Mouse (Mus musculus) liver, embryonic 13.5 days (tissue): ENCODE results near the gene Trim56. TPM values are rescaled to one million over a fixed set of nuclear protein-coding genes. Genes with fewer than 3 reads are reported as not detected.
"Not testable (repeated sequence)": the region's sequence is repeated elsewhere in the genome, so short reads cannot be mapped to it uniquely, and the experiment has no call there.

ENCODE experiments used
- ATAC-seq: fragments of 200-750 bp; cut with Nextera tagmentation; 2 replicates; pipeline ENCODE4 v1.8.0; 2017; ENCODE audit warnings: low read depth, mild to moderate bottlenecking, moderate number of reproducible peaks, moderate library complexity
- DNase-seq: peaks from one replicate; pipeline ENCODE4 v3.0.0; 2022
- H3K27ac ChIP-seq: fragments of 300-500 bp; sonication (generic); 2 replicates; pipeline ENCODE4 v1.5.1; 2015; ENCODE audit warnings: moderate library complexity, mild to moderate bottlenecking, inconsistent platforms
- H3K27me3 ChIP-seq: fragments of 300-500 bp; sonication (generic); 2 replicates; pipeline ENCODE4 v1.6.1; 2015; ENCODE audit warnings: mild to moderate bottlenecking, inconsistent platforms
- H3K36me3 ChIP-seq: fragments of 300-500 bp; sonication (generic); 2 replicates; pipeline ENCODE4 v1.6.1; 2015; ENCODE audit warnings: mild to moderate bottlenecking, inconsistent platforms
- H3K4me1 ChIP-seq: fragments of 300-500 bp; sonication (generic); replicated peaks from 2 replicates; pipeline ENCODE4 v1.6.1; 2015; ENCODE audit warnings: inconsistent platforms
- H3K4me2 ChIP-seq: fragments of 300-500 bp; sonication (generic); 2 replicates; pipeline ENCODE4 v1.6.1; 2015; ENCODE audit warnings: inconsistent platforms, mild to moderate bottlenecking, moderate library complexity
- H3K4me3 ChIP-seq: fragments of 300-500 bp; sonication (generic); replicated peaks from 2 replicates; pipeline ENCODE4 v1.5.1; 2015; ENCODE audit warnings: mild to moderate bottlenecking, inconsistent platforms
- H3K9ac ChIP-seq: fragments of 300-500 bp; sonication (generic); 2 replicates; pipeline ENCODE4 v1.6.1; 2015; ENCODE audit warnings: mild to moderate bottlenecking, inconsistent platforms
- H3K9me3 ChIP-seq: fragments of 300-500 bp; sonication (generic); replicated peaks from 2 replicates; pipeline ENCODE4 v1.6.1; 2016; ENCODE audit warnings: inconsistent platforms
- WGBS: fragments of 180-500 bp; shearing (Covaris S2); methylation state at CpG from one replicate; pipeline ENCODE4 v1.1.7; 2015; ENCODE audit not compliant: insufficient replicate concordance; 5-methylcytosine and 5-hydroxymethylcytosine counted together
- polyA plus RNA-seq: library from polyadenylated mRNA; unstranded; fragments of >200 nt; fragmentation: Nextera tagmentation; extraction: Ambion mirVana; gene quantifications from 2 replicates; pipeline ENCODE4 v1.2.1, GENCODE M21; 2015

Gene Trim56
- polyA plus RNA-seq, 1 experiment from 2014 or later = 8.4 TPM

- Histone ChIP-seq H3K4me1 (peaks cover 23% of the 10 kb centered on the region), H3K9ac (no peak overlapping the region), H3K27ac (no peak overlapping the region), H3K4me3 (no peak overlapping the region), H3K27me3 (no peaks in the 10 kb centered on the region), H3K36me3 (no peaks in the 10 kb centered on the region), H3K4me2 (no peak overlapping the region), H3K9me3 (no peaks in the 10 kb centered on the region)
- DNase-seq (no peak), ATAC-seq (peak; percentile 52; the same call in 1 of the 2 replicates)
- WGBS = 32% methylated on average over 4 of the region's 4 CpGs
Observed at GRCm38 (mm10) chr5:137123516-137123915, 7.5 kb upstream of the Trim56 start.

- no peaks in the 10 kb centered on the region for H3K36me3 ChIP-seq
- 11% methylated on average over 14 of the region's 14 CpGs for WGBS
- H3K4me1 ChIP-seq = peaks cover 24% of the 10 kb centered on the region
- H3K9me3 ChIP-seq = no peaks in the 10 kb centered on the region
- no peak overlapping the region for H3K27ac ChIP-seq
- DNase-seq (peak; percentile 68), ATAC-seq (peak; percentile 69)
- no peak overlapping the region for H3K4me2 ChIP-seq
- no peak overlapping the region for H3K4me3 ChIP-seq
- no peak overlapping the region for H3K9ac ChIP-seq
- no peaks in the 10 kb centered on the region for H3K27me3 ChIP-seq
Observed at GRCm38 (mm10) chr5:137122686-137123193, 6.7 kb upstream of the Trim56 start.

DNA sequence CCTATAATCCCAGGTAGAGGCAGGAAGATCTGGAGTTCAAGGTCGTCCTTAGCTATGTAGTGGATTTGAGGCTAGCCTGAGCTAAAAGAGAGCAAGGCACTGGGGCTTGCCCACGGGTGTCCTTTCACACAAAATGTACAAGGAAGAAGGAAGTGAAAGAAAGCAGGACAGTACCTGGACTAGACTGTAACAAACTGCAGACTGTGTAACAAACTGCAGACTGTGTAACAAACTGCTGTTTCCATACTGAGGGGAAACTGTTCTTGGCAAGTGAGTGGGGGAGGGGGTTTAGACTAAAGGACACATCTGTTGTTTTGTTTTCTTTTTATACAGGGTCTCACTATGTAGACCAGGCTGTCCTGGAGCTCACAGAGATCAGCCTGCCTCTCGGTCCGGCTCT is 5.3 kb upstream of the Trim56 start:
- ATAC-seq (no peak), DNase-seq (no peak)
- H3K27me3 ChIP-seq = no peaks in the 10 kb centered on the region
- H3K27ac ChIP-seq = no peak overlapping the region
- H3K9ac ChIP-seq = no peak overlapping the region
- H3K9me3 ChIP-seq = 0 out of 2 replicates have a peak, but pooled peaks cover 5% of the 10 kb centered on the region
- peaks cover 39% of the 10 kb centered on the region for H3K4me1 ChIP-seq
- H3K36me3 ChIP-seq = no peaks in the 10 kb centered on the region
- H3K4me2 ChIP-seq = no peak overlapping the region
- H3K4me3 ChIP-seq = no peak overlapping the region
- WGBS = 64% methylated on average over 4 of the region's 4 CpGs

DNA sequence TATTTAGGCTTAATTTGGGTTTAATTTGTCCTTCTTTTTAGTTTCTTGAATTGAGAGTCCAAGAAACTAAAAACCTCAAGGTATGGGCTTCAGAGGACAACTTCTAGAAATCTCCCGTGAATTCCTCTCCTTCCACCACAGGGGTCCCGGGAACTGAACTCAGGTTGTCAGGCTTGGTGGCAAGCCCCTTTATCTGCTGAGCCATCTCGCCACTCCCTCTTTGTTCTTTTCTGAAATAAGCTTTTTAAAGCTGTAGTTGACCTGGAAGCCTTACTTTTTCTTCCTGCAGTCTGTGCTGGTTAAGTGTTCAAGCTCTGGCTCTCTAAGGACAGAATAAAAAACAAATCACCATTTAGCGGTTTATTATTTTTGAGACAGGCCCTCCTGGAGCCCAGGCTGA is 2.9 kb upstream of the Trim56 start:
- 76% methylated on average over 4 of the region's 4 CpGs for WGBS
- peaks cover 51% of the 10 kb centered on the region for H3K4me1 ChIP-seq

GRCm38 (mm10) chr5:137117994-137118393 is 2.0 kb upstream of the Trim56 start:
- not testable (repeated sequence) for H3K4me3 ChIP-seq, H3K27me3 ChIP-seq, H3K9ac ChIP-seq, ATAC-seq, DNase-seq, H3K27ac ChIP-seq, H3K4me2 ChIP-seq
- WGBS = 88% methylated on average over 3 of the region's 3 CpGs
- H3K9me3 ChIP-seq = peaks cover 26% of the 10 kb centered on the region
- peaks cover 42% of the 10 kb centered on the region for H3K4me1 ChIP-seq
- H3K36me3 ChIP-seq = peaks cover 23% of the 10 kb centered on the region

More for the DNA sequence above, 2.9 kb upstream of the Trim56 start:
- Histone ChIP-seq H3K27ac (no peak overlapping the region; the same call in 1 of the 2 replicates), H3K9ac (no peak overlapping the region), H3K9me3 (peaks cover 17% of the 10 kb centered on the region), H3K4me3 (no peak overlapping the region), H3K36me3 (peaks cover 14% of the 10 kb centered on the region), H3K4me2 (no peak overlapping the region), H3K27me3 (no peaks in the 10 kb centered on the region)
- ATAC-seq (no peak), DNase-seq (no peak)

- peaks cover 32% of the 10 kb centered on the region for H3K36me3 ChIP-seq
- peak overlapping the region; percentile 82 for H3K4me3 ChIP-seq
- 58% methylated on average over 2 of the region's 2 CpGs for WGBS
Observed at GRCm38 (mm10) chr5:137116987-137117386, 978 bp upstream of the Trim56 start.

GRCm38 (mm10) chr5:137114891-137115561 is 983 bp downstream of the Trim56 start:
- peak overlapping the region; percentile 82 for H3K4me3 ChIP-seq
- H3K4me1 ChIP-seq = peaks cover 38% of the 10 kb centered on the region
- peaks cover 51% of the 10 kb centered on the region for H3K36me3 ChIP-seq
- H3K27me3 ChIP-seq = no peaks in the 10 kb centered on the region
- peak overlapping the region; percentile 78 for H3K4me2 ChIP-seq
- ATAC-seq = no peak
- 52% methylated on average over 9 of the region's 9 CpGs for WGBS
- DNase-seq = no peak
- peak overlapping the region; percentile 91 for H3K9ac ChIP-seq
- peaks cover 54% of the 10 kb centered on the region for H3K9me3 ChIP-seq
- peak overlapping the region; percentile 96 for H3K27ac ChIP-seq

More at GRCm38 (mm10) chr5:137116987-137117386, 978 bp upstream of the Trim56 start:
- ATAC-seq (no peak), DNase-seq (no peak)
- Histone ChIP-seq H3K9ac (peak overlapping the region; percentile 91), H3K4me2 (peak overlapping the region; percentile 78), H3K27ac (peak overlapping the region; percentile 96), H3K9me3 (peaks cover 35% of the 10 kb centered on the region), H3K4me1 (peaks cover 38% of the 10 kb centered on the region), H3K27me3 (no peaks in the 10 kb centered on the region)

GRCm38 (mm10) chr5:137111542-137112408 is 4.2 kb downstream of the Trim56 start:
- H3K9ac ChIP-seq = no peak overlapping the region
- no peak overlapping the region for H3K27ac ChIP-seq
- H3K27me3 ChIP-seq = peaks cover 3% of the 10 kb centered on the region; the same call in 1 of the 2 replicates
- H3K36me3 ChIP-seq = peaks cover 54% of the 10 kb centered on the region
- ATAC-seq = no peak
- 75% methylated on average over 5 of the region's 5 CpGs for WGBS
- peaks cover 55% of the 10 kb centered on the region for H3K9me3 ChIP-seq
- no peak overlapping the region for H3K4me3 ChIP-seq
- peaks cover 29% of the 10 kb centered on the region for H3K4me1 ChIP-seq
- no peak overlapping the region for H3K4me2 ChIP-seq
- no peak for DNase-seq

- H3K9me3 ChIP-seq = peaks cover 55% of the 10 kb centered on the region
- H3K27me3 ChIP-seq = peaks cover 3% of the 10 kb centered on the region; the same call in 1 of the 2 replicates
- peaks cover 54% of the 10 kb centered on the region for H3K36me3 ChIP-seq
- DNase-seq = no peak
- peaks cover 33% of the 10 kb centered on the region for H3K4me1 ChIP-seq
- 88% methylated on average over 12 of the region's 12 CpGs for WGBS
- no peak overlapping the region for H3K9ac ChIP-seq
- H3K4me3 ChIP-seq = no peak overlapping the region
- H3K4me2 ChIP-seq = no peak overlapping the region
- no peak for ATAC-seq
- no peak overlapping the region for H3K27ac ChIP-seq
Observed at GRCm38 (mm10) chr5:137110863-137111262, 5.1 kb downstream of the Trim56 start.

DNA sequence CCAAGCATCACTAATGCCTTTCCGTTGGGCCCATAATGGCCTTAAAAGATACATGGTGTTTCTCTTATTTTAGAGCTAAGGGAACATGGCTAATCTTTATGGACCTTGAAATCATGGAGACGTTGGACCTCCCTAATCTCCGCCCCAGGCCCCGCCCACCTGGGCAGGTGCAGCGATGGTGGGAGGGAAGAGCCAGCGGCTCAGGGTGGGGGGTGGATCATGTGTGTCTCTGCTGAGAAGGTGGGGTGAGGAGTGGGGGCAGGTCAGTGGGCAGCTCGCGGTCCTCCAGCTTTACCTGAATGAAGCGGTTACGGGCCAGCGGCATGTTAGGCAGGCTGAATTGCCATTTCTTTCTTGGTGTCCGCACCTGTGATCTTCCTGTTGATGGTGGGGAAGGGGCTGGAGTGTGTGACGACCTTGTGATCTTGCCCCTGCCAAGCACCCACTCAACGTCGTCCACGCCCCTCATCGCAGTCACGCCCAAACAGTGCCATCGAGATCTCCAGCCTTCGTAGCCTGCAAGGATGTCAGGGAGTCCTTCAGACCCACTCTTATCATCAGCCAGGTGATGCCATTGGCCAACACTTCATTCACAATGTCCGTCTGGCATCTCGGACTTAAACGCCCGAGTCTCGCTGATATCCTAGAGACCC is 5.9 kb downstream of the Trim56 start:
- DNase-seq = no peak
- Histone ChIP-seq H3K27ac (no peak overlapping the region), H3K4me1 (peaks cover 36% of the 10 kb centered on the region), H3K9me3 (peaks cover 54% of the 10 kb centered on the region), H3K4me3 (no peak overlapping the region), H3K27me3 (peaks cover 3% of the 10 kb centered on the region; the same call in 1 of the 2 replicates), H3K9ac (no peak overlapping the region), H3K36me3 (peaks cover 55% of the 10 kb centered on the region), H3K4me2 (no peak overlapping the region)
- no peak for ATAC-seq
- WGBS = 64% methylated on average over 25 of the region's 25 CpGs

DNA sequence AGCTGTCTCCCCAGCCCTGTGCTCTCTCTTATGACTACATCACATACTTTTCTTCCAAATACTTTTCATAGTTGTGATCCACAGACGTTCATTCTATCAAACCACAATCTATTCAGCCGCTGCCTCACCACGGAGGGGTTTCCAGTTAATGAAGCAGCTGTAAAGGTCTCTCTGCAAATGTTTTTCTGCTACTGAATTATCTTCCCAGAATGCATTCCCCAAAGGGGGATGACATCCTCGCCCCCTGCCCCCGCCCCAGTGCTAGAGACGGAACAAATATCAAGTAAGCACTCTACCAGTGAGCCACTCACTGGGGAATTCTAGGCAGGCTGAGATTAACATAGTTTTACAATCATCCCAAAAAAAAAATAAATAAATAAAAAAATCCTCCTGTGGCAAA is 7.9 kb downstream of the Trim56 start:
- H3K9ac ChIP-seq = no peak overlapping the region
- WGBS = 53% methylated on average over 6 of the region's 6 CpGs
- H3K4me2 ChIP-seq = no peak overlapping the region
- no peak for ATAC-seq
- peaks cover 44% of the 10 kb centered on the region for H3K36me3 ChIP-seq
- no peak overlapping the region for H3K27ac ChIP-seq
- peaks cover 3% of the 10 kb centered on the region; the same call in 1 of the 2 replicates for H3K27me3 ChIP-seq
- H3K9me3 ChIP-seq = peaks cover 34% of the 10 kb centered on the region
- no peak overlapping the region for H3K4me3 ChIP-seq
- peaks cover 49% of the 10 kb centered on the region for H3K4me1 ChIP-seq
- DNase-seq = no peak
